Mouse (Mus musculus) thymus, adult 2 months (tissue): Measurements from ENCODE around the gene Zcchc7. TPM values are rescaled to one million over a fixed set of nuclear protein-coding genes. Genes with fewer than 3 reads are reported as not detected.

ENCODE experiments used
- DNase-seq: peaks from one replicate; pipeline ENCODE4 v3.0.0; 2021
- H3K27ac ChIP-seq: fragments of 200-500 bp; 2 replicates; pipeline ENCODE4 v1.5.1; 2012; ENCODE audit warnings: low read length, control low read depth; ENCODE audit not compliant: control insufficient read depth, insufficient read depth
- H3K27me3 ChIP-seq: fragments of 200-500 bp; 2 replicates; pipeline ENCODE4 v1.6.1; 2012; ENCODE audit warnings: mild to moderate bottlenecking, low read length, moderate library complexity, mixed read lengths; ENCODE audit not compliant: control insufficient read depth, insufficient read depth
- H3K36me3 ChIP-seq: fragments of 200-500 bp; 2 replicates; pipeline ENCODE4 v1.6.1; 2012; ENCODE audit warnings: mild to moderate bottlenecking, low read length, moderate library complexity; ENCODE audit not compliant: control insufficient read depth, insufficient read depth
- H3K4me1 ChIP-seq: fragments of 200-500 bp; replicated peaks from 2 replicates; pipeline ENCODE4 v1.6.1; 2012; ENCODE audit warnings: low read length; ENCODE audit not compliant: control insufficient read depth, insufficient read depth
- H3K4me3 ChIP-seq: fragments of 200-500 bp; 2 replicates; pipeline ENCODE4 v1.5.1; 2012; ENCODE audit warnings: mild to moderate bottlenecking, low read length, control low read depth, moderate library complexity; ENCODE audit not compliant: control insufficient read depth, insufficient read depth
- CTCF ChIP-seq: fragments of 200-500 bp; IDR thresholded peaks from 2 replicates; pipeline ENCODE4 v1.5.1; 2012; ENCODE audit warnings: mild to moderate bottlenecking, control low read depth, low read length, moderate library complexity, borderline replicate concordance; ENCODE audit not compliant: control insufficient read depth, poor library complexity, insufficient read depth; ENCODE audit errors: extremely low read depth
- POLR2A ChIP-seq: fragments of 200-500 bp; IDR thresholded peaks from 2 replicates; pipeline ENCODE4 v1.6.1; 2012; ENCODE audit warnings: mild to moderate bottlenecking, low read length, control low read depth, moderate library complexity; ENCODE audit not compliant: control insufficient read depth, poor library complexity, insufficient read depth; ENCODE audit errors: extremely low read depth
- WGBS: fragments of 180-500 bp; shearing (Covaris S2); methylation state at CpG from one replicate; pipeline ENCODE4 v1.1.7; 2018; 5-methylcytosine and 5-hydroxymethylcytosine counted together
- polyA plus RNA-seq: library from polyadenylated mRNA; depleted of rRNA; stranded (reverse); fragments of >200 nt; gene quantifications from 2 replicates; pipeline ENCODE4 v1.2.3, GENCODE M21; 2012

Zcchc7 gene
- polyA plus RNA-seq, 1 experiment: 17.4 TPM

DNA sequence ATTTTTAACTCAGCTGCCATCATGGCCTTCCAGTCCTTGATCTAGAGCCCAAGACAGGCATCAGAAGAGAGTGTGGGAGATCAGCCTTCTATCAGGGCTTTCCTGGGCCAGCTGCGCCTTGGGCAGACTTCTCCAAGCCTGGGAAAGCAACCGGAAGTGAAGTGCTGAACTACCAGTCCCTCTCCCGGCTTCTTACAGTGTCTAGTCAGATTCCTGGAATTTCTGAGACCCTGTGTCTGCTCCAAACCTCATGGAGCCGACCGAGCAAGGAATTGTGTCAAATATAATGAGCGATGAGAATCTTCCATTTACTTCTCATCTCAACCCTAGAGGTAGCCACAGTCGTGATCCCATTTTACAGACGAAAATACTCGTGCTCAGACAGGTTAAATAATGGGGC lies 203.1 kb downstream of the Zcchc7 start:
- WGBS: 94% methylated on average over 9 of the region's 9 CpGs
- no peak for TF ChIP-seq CTCF
- TF ChIP-seq POLR2A: no peak

DNA sequence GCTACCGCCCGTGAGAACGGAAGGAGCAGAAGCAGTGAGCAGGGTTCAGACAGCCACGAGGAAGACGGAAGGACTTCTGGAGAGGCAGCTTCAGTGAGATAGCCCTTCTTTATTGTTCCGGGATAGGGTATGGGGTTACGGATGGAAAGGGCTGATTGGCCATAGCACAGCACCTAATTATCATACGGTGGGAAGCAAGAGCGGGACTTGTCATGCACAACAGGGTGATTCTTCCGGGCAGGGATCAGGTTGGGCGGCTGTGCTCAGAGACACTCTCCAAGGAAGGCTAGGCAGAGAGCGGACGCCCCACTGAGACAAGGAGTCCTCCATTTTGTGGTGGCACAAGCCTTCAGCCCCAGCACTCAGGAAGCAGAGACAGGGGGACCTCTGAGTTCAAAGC lies 203.5 kb downstream of the Zcchc7 start:
- H3K36me3 ChIP-seq: no peaks in the 10 kb centered on the region
- no peak overlapping the region for H3K4me3 ChIP-seq
- H3K4me1 ChIP-seq: peaks cover 6% of the 10 kb centered on the region
- TF ChIP-seq CTCF: no peak
- TF ChIP-seq POLR2A: no peak
- H3K27me3 ChIP-seq: no peaks in the 10 kb centered on the region
- 97% methylated on average over 13 of the region's 13 CpGs for WGBS
- H3K27ac ChIP-seq: no peak overlapping the region
- no peak for DNase-seq

More for the DNA sequence above, 203.1 kb downstream of the Zcchc7 start:
- no peaks in the 10 kb centered on the region for H3K36me3 ChIP-seq
- no peak overlapping the region for H3K4me3 ChIP-seq
- no peaks in the 10 kb centered on the region for H3K27me3 ChIP-seq
- H3K27ac ChIP-seq: no peak overlapping the region
- peaks cover 6% of the 10 kb centered on the region for H3K4me1 ChIP-seq
- DNase-seq: no peak

DNA sequence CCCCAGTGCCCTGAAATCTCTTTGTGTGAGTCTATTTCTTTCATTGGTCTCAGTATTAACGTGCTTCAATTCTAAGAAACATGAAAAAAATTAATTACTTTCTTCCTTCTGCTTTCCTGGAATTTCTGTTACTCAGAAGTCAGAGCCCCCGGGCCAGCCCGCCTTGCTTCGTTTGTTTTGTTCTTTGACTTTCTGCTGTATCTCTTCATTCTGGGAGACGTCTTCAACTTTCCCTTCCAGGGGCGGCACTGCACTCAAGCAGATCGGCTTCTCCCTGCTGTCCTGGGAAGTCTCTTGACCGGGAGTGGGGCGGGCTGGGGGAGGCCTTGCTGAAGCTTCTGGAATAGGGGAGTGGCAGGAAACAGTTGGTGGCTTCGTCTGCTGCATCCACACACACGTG lies 207.5 kb downstream of the Zcchc7 start:
- H3K27me3 ChIP-seq: no peaks in the 10 kb centered on the region
- peaks cover 6% of the 10 kb centered on the region for H3K4me1 ChIP-seq
- H3K4me3 ChIP-seq: no peak overlapping the region
- H3K27ac ChIP-seq: no peak overlapping the region
- TF ChIP-seq POLR2A (no peak), CTCF (no peak)
- no peak for DNase-seq
- no peaks in the 10 kb centered on the region for H3K36me3 ChIP-seq
- WGBS: 11% methylated on average over 11 of the region's 11 CpGs

DNA sequence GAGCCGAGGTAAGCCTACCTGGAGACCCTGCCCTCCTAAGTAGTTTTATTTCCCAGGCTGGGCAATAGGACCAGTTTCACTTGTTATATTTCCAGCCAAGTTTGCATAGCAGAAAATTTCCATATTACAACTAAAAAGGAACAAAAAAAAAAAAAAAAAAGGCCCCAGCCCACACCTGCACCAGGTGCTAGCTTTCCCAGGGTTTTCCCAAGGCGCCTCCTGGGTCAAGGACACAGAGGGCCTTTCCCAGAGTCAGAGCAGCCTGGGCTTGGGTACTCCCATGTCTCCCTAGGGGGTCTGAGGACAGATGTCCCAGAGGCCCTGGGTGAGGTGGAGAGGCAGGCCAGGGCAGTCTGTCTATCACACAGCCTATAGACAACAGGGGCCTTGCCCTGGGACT lies 209.5 kb downstream of the Zcchc7 start:
- no peak for TF ChIP-seq POLR2A
- TF ChIP-seq CTCF: no peak
- Histone ChIP-seq H3K36me3 (no peaks in the 10 kb centered on the region), H3K4me3 (no peak overlapping the region), H3K27me3 (no peaks in the 10 kb centered on the region), H3K4me1 (peaks cover 6% of the 10 kb centered on the region), H3K27ac (no peak overlapping the region)
- WGBS: 96% methylated on average over 2 of the region's 2 CpGs
- DNase-seq: no peak

DNA sequence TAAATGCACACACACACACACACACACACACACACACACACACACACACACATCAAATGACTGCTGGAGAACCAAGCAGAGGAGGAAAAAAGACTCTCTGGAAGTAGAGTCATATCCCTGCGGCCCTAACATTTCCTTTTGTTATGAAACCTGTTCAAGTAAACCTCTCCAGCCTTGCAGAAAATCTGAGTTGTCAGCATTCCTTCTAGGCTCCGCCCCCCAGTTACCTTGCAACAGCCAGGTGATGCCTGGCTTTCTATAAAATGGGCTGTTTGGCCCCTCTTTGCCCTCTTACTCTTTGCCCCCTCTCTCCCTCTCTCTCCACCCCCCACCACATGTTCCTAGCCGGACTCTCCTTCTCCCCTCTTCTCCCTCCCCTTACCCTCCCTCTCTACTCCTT lies 210.1 kb downstream of the Zcchc7 start:
- TF ChIP-seq CTCF: no peak
- WGBS: 92% methylated on average over 3 of the region's 3 CpGs
- peaks cover 6% of the 10 kb centered on the region for H3K4me1 ChIP-seq
- no peaks in the 10 kb centered on the region for H3K27me3 ChIP-seq
- no peak overlapping the region for H3K4me3 ChIP-seq
- DNase-seq: no peak
- H3K36me3 ChIP-seq: no peaks in the 10 kb centered on the region
- no peak overlapping the region for H3K27ac ChIP-seq

DNA sequence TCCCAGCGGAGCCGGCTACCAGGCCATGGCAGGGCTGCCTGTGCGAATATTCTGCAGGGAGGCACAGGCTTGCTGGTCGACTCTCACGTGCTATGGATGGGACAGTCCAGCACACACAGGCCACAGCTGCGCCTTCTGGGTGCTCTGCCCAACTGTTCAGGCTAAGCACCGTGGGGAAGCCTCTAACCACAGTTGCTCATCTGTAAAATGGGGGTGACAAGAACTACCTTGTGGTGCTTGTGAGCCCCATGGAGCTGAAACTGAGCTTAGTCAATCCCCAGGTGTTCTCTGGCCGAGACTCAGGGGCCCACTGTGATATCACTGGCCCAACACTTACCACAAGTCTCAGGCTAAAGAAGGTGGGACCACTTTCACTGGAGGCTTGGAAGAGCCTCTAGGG lies 211.7 kb downstream of the Zcchc7 start:
- Histone ChIP-seq H3K4me1 (peaks cover 4% of the 10 kb centered on the region), H3K4me3 (no peak overlapping the region), H3K36me3 (no peaks in the 10 kb centered on the region), H3K27me3 (no peaks in the 10 kb centered on the region), H3K27ac (no peak overlapping the region)
- no peak for TF ChIP-seq CTCF
- TF ChIP-seq POLR2A: no peak
- DNase-seq: no peak
- 73% methylated on average over 8 of the region's 8 CpGs for WGBS

DNA sequence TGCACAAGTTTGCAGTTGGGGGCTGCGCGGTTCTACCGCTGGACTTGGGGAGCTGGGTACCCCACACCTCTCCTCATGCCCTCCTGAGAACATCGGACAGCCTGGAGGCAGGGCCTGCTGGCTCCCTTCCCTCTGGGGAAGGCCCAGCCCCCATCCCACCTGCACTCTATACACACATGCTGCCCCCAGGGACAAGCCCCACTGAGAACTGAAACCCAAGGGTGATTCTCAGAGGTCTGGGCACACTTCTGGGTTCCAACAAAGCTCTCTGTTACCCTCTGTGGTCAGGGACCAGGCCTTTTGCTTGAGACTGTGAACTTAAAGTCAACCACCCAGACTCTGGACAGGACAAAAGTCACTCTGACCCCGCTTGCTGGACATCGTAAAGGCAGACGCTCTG lies 214.4 kb downstream of the Zcchc7 start:
- H3K27ac ChIP-seq: no peak overlapping the region
- H3K27me3 ChIP-seq: no peaks in the 10 kb centered on the region
- no peak for DNase-seq
- peaks cover 6% of the 10 kb centered on the region for H3K4me1 ChIP-seq
- no peak overlapping the region for H3K4me3 ChIP-seq
- WGBS: 92% methylated on average over 7 of the region's 7 CpGs
- H3K36me3 ChIP-seq: no peaks in the 10 kb centered on the region
- no peak for TF ChIP-seq POLR2A
- TF ChIP-seq CTCF: no peak
